Mouse (Mus musculus): ENCODE results near the gene Cdkal1. TPM values are rescaled to one million over a fixed set of nuclear protein-coding genes. Genes with fewer than 3 reads are reported as not detected.

Cdkal1 gene
- total RNA-seq, 2 experiments from 2014 or later: 27.6 to 32.1 TPM

DNA sequence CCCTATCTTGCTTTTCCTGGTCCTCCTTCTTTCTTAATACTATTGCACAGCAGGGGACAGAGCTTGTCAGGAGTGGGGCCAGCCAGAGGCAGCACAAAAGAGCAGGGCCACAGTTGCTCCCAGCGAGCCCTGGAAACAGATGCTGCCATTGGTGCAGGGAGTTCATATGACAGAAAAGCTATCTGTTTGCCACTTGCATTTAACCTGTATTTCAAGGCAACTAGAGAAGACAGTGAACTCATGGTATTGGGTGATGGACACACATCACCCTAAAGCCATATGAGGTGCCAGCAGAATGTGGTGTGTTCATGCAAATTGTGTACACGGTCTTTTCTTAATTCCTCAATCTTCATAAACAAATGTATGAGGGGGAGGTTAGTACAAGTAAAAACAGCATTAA is 439.5 kb downstream of the Cdkal1 start:
- no peak for DNase-seq (ENCODE audit: low spot score)

- peak; percentile 19 for DNase-seq (ENCODE audit: low spot score)
Observed at GRCm38 (mm10) chr13:29414878-29415277, 440.6 kb downstream of the Cdkal1 start.

DNA sequence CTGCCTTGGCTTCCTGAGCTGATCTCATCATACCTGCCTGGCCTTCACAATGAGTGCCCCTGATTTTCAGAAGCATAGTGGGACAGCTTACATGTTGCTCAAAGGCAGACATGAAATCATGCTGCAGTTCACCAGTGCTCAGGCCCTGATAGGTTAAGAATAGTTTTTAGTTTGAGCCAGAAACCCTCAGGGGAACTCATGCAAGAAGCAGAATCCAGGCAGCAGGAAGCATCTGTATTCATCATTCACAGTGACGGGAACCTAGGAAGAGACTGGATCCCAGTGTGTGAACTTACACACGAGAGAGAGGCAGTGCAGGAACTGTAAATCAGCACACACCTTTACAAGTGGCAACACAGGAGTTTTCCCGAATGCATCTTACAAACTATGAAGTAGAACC is 441.0 kb downstream of the Cdkal1 start:
- peak; percentile 10 for DNase-seq (ENCODE audit: low spot score)

GRCm38 (mm10) chr13:29411176-29411575 is 444.3 kb downstream of the Cdkal1 start:
- DNase-seq (ENCODE audit: low spot score): no peak

- no peak for DNase-seq (ENCODE audit: low spot score)
Observed at GRCm38 (mm10) chr13:29407619-29408018, 447.9 kb downstream of the Cdkal1 start.

DNA sequence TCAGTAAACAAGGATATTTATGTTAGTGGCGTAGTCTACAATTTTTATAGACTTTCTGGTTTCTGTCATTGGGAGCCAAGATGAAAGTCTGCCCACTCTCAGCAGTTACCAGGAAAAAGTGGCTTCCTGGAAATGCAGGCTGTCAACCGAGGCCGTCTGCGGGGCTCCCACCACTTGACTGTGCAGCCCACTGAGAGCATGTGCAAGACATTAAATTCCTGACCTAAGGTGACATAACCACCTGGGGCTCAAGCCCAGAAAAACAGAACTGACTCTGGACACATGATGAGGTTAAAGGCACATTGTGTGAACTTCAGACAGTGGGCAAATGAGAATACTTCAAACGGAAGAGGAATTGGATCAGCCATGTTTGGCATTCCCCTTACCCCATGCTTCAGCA is 450.2 kb downstream of the Cdkal1 start:
- no peak for DNase-seq (ENCODE audit: low spot score)

DNA sequence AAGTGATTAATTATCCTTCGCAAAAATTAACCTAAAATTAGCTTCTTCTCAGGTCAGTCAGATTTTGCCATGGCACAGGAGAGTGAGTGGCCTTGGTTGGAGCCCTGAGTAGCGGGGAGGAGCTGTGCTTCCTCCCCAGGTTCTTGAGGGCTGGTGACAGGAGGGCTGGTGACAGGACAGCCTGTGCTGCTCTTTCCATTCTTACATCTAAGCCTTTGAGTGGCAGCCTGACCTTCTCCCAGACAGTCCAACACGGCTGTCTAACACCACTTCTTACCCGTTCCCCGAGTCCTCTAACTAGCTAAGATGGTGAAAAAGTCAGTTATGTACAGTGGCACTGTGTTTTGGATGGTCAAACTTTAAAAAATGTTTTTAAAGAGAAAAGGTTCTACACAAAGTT is 452.3 kb downstream of the Cdkal1 start:
- no peak for DNase-seq (ENCODE audit: low spot score)

DNA sequence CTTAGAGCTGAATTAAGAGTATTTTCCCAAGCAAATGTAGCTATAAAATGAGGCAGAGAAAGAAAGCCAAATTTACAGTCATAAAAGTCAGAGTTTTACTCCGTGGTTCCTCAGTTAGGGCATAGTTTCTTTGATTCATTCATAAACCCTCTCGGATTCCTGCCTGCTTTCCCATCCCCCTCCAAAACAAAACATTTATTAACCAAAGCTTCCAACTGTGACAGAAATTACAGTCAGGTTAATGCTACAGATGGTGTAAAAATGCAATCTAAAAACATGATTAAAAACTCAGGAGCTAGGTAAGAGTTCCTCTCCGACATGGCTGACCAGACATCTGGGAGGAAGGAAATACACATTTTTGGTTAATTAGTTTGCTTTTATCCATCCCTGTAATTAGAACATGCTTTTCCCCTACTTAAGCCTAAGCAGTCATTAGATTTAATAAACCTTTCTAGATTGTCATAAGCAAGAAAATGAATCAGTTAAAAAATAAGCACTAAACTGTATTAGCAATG is 452.9 kb downstream of the Cdkal1 start:
- no peak for DNase-seq (ENCODE audit: low spot score)

GRCm38 (mm10) chr13:29399908-29400307 is 455.6 kb downstream of the Cdkal1 start:
- peak; percentile 24 for DNase-seq (ENCODE audit: low spot score)

- DNase-seq (ENCODE audit: low spot score): peak; percentile 33
Observed at GRCm38 (mm10) chr13:29398456-29398855, 457.0 kb downstream of the Cdkal1 start.

DNA sequence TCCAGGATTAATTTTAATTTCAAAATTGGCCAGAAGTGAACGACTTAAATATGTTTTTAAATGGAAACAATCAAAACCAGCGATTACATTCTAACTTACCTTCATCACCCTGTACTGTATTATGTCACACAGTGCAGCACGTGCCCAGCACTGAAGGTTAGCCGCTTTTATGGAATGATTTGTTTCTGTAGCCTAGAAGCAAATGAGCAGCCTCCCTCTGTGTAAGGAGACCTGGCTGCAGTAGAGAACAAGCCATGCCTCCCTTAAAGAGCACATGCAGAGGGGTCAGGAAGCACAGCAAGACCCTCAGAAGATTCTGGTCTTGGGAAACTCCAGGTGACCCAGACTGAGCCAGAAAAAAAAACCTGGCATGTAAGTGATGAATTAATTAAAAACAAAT is 459.8 kb downstream of the Cdkal1 start:
- DNase-seq (ENCODE audit: low spot score): no peak

DNA sequence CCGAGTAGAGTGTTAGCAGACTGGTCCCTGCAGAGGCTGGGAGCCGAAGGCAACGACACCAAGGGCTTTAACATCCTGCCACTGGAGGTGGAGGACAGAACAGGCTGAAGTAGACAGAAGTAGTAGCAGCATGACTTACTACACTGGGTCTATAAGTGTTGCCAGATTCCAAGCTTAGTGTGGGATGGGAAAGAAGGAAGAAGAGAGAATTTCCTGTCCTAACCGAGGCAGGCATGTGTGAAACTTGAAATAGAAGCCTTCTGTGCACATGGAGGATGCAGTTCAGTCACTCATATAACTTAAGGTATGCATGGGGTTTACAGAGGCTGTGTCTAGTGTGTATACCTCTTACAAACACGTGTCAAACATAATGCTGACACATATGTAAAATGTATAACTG is 465.4 kb downstream of the Cdkal1 start:
- DNase-seq (ENCODE audit: low spot score): no peak

DNA sequence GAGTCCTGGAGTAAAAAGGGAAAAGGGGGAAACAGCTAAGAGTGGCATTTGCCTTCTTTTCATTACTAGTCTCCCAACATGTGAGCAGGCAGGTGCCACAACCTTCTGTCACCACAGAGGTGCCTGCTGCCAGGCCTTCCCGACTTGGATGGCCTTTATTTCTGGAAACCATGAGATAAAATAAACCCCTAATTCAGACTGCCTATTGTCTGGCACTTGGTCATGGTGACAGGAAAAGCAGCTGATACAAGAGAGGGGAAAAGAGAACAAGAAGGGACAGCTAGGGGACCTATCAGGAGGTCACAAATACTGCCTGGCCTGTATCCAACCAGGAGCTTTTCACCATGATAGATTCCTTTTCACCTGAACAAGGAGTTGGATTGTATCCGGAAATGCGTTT is 466.6 kb downstream of the Cdkal1 start:
- DNase-seq (ENCODE audit: low spot score): no peak

DNA sequence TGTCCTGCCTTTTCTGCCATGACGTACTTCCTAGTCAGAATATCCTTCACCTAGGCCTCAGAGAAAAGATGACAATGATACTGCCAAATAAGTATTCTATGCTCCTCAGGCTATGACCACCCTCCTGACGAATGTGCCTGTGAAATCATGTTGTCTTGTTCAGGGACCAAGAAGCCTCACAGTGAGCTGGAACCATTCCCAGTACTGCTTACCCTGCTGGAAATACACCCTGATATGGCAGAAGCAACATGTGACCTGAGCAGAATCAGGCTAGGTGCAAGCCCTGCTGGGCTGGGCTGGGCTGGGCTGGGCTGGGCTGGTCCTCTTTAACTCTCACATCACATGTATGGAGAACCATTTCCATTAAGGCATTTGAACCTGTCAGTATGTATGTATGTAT is 477.9 kb downstream of the Cdkal1 start:
- DNase-seq (ENCODE audit: low spot score): no peak

GRCm38 (mm10) chr13:29371916-29372315 is 483.6 kb downstream of the Cdkal1 start:
- DNase-seq (ENCODE audit: low spot score): no peak

DNA sequence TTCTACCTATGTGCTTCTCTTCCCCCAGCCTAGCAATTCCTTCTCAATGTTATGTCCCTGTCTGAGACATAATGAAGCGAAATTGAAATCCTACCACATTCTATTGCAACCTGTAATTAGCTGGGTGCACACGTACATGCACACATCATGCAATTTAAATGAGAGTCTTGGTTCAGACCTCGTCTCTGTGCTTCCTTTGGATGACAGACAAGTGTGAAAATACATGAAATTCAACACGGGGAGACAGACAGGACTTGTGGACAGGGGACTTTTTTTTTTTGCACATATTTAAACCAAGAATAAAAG is 484.1 kb downstream of the Cdkal1 start:
- DNase-seq (ENCODE audit: low spot score): no peak

DNA sequence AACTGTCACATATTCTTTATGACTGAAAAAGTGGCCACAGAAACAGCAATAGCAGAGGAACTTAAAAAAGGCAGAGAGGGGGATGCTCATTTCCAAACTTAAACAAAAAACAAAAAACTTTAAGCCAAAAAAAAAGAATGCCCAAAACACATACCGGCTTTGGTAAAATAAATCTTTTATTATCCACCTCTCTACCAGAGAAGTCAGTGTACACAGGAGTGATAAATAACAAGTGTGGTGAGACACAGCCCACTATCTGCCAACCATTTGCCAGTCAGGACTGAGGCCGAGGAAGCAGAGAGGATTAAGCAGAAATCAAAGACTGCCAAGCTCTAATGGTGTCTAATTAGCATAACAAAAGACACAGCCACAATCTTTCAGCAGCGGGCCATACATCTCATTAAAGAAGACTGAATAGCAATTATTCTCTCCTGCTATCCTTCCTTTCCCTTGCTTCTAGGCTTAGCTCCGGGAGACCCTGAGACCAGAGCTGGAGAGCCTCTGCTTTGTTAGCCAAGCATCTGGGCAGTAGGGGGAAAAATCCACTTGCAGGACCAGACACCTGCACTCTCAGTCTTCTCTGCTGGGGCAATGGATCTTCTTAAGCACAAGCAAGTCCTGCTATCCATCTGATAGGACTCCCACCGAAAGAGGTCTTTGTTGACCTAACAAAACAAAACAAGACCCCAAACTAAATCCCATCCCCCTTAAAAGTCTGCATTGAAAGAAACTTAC is 484.6 kb downstream of the Cdkal1 start:
- no peak for DNase-seq (ENCODE audit: low spot score)

- no peak for DNase-seq (ENCODE audit: low spot score)
Observed at GRCm38 (mm10) chr13:29368806-29369205, 486.7 kb downstream of the Cdkal1 start.

GRCm38 (mm10) chr13:29364901-29365625 is 490.4 kb downstream of the Cdkal1 start:
- DNase-seq (ENCODE audit: low spot score): no peak

- DNase-seq (ENCODE audit: low spot score): no peak
Observed at GRCm38 (mm10) chr13:29364009-29364408, 491.5 kb downstream of the Cdkal1 start.

DNA sequence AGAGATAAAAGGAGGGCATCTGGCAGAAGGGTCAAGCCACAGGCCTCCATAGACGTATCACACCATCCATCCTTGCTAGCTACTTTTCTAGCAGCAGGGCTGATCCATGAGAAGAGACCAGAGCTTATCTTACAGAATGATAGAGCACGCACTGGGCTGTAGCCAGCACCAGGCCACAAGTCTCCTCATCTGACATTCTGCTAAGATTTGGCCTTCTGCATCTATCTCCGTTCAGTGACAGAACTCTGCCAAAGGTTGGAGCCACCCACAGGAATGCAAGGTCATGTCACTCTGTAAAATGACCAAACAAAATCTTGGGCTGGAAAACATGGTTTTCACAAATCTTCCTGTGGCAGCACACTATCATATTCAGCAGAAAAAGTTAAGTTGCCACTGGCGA is 493.6 kb downstream of the Cdkal1 start:
- no peak for DNase-seq (ENCODE audit: low spot score)

- no peak for DNase-seq (ENCODE audit: low spot score)
Observed at GRCm38 (mm10) chr13:29360899-29361298, 494.6 kb downstream of the Cdkal1 start.

DNA sequence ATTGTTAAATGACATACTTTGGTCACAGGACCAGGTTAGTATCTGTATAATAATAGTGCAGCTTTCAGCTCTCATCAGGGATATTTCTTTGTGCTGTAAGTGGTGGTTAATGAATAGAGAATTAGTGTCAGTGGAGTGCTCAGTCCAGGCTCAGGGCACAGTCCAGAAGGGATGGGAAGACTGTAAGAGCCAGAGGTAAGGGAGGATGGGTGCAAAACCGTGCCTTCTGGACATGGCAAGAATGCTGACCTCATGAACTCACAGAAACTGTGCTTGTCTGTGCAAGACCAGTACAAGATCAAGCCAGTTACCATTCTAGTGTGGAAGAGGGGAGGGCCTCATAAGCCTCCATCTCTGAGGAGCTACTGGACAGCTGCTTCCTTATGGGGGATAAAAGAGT is 496.1 kb downstream of the Cdkal1 start:
- no peak for DNase-seq (ENCODE audit: low spot score)
